Mouse (Mus musculus) thymus, postnatal 10 days (tissue): ENCODE measurements around the gene Nefh.
A peak's percentile ranks its signal among the peaks of the same experiment; 100 is the strongest.

Source experiments
- DNase-seq, 2 experiments: peaks; one replicate each; pipeline ENCODE4 v3.0.0; 2021; ENCODE audit warnings: low spot score in 2 of 2

Gene Nefh

DNA sequence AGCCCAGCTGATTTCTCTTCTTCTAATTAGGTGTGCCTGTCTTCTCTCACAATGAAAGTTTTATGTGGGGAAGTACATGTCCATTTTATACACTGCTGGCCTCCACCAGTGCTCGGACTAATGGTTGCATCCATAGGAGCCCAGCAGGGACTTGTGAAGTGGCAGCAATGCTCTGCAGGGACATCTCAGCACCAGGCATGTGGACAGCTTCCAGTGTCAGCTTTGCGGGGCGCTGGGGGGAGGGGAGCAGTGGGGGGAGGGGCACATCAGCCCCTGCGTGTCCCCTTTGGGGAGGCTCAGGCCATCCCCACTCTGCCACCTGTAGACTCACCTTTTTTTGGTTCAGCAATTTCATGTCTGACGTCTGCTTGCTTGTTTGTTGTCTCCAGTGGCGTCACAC, 5.5 kb upstream of the Nefh start:
- no peak for DNase-seq

DNA sequence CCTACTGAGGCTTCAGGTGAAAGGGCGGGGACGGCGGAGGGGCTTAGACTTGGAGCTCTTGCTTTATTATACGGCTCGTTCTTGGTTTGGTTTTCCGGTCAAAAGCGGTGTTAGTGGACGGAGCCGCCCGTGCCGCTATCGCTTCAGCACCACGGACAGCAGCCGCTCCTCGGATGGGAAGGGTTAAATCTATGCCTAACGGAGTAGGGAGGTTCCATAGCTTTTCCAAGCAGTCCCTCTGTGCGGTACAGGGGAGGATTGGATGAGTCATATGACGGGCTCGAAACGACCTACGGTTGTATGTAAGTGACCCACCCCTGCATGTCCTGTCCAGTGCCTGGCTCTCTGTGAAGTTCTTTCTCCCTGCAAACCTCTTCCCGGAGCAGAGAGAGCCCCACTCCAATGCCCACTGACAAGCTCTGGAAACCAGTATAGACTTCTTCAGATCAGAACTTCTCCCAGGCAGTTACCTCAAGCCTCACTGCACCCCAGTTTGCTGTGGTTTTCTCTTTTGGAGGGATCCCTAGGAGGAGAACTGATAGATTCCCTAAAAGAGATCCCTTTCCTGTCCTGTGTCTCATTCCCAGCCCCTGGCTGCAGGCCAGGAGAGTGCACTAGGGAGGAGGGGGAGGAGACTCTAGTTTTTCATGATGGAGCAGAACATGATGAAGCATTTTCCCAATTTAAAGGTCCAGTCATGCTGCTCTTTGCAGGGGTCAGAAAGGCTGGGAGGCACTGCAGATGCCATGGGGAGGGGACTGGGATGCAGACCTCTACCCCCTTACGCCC, 1.6 kb upstream of the Nefh start:
- DNase-seq = peak in 1 of 2 experiments; percentile 46

DNA sequence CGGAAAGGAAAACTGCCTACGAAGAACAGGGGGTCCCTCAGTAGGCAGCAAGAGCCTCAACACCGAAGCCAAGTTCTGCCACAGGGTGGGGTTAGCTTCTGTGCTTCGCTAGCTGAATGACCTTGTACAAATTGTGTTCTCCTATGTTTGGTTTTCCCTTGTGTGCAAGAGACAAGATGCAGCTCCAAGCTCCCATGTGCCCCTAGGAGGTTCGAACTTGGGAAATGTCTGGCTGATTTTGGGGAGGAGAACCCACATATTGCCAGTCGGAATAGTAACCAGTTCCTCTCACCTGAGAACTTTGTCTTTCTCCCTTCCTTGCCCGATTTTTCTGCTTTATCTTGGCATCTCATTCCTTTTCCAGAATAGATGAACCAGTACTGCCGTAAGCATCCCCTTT, 928 bp upstream of the Nefh start:
- DNase-seq = no peak

DNA sequence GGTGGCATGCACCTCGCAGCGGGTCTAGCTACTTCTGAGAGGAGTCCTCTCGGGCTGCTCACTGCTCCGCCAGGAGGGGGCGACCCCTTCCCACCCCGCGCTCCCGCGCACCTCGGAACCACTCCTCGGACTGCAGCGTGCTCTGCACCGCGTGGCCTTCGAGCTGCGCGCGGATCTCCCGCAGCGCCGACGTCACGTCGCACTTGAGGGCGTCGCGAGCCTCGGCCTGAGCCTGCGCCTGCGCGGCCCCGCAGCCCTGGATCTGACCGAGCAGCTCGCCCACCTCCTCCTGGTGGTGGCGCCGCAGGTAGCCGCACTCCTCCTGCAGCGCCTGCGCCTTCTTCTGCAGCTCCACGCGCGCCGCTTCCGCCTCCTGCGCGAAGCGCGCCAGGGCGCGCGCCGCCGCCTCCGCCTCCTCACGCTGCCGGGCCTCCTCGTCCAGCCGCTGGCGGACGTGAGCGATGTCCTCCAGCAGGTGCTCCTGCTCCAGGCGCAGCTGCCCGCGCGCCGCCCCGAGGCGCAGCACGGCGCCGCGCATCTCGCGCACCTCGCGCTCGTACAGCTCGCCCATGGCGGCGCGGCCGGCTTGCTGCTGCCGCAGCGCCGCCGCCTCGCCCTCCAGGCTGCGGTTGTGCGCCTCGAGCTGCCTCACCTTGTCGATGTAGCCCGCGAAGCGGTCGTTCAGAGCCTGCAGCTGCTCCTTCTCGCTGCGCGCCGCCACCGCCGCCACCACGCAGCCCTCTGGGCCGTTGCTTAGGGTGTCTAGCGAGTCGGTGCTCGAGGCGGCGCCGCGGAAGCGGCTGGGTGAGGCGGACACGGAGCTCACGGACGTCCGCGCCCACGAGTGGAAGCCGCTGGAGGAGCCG, 684 bp downstream of the Nefh start:
- DNase-seq = peak; percentile 62 to 74

DNA sequence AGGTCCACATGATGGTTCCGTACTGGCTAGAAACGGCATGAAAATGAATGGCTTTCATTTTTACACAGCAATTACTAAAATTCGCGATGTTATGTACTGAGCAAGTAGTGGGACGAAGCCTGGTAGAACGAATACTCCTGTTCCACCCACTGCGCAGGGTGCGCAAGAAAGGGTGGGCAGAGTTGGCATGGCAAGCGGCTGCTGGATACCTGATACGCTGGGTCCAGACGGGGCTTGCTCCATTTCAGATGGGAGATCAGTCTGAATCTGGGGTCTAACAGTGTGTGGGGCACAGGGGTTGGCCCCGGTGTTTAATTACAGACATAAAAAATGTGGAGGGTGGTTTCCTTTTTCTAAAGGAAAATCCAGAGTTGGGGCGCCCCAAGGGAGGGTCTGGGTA, 1.3 kb downstream of the Nefh start:
- DNase-seq = peak; percentile 3 to 4

DNA sequence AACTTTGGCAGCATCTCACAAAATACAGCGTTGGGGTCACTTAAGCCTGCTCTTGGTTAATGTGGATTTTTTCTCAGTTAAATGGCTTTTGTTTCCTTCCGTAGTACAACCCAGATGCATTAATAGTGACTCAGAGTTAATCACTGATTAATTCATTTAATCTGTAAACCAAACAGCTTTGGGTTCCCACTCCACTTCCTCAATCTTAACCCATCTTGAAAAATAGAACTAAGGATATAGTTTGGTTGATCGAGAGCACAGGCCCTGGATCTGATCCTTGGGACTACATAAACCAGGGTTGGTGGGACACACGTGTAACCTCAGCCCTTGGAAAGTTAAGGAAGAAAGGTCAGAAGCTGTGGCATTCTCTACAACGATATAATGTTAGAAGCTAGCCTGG, 11.6 kb downstream of the Nefh start:
- DNase-seq = no peak

DNA sequence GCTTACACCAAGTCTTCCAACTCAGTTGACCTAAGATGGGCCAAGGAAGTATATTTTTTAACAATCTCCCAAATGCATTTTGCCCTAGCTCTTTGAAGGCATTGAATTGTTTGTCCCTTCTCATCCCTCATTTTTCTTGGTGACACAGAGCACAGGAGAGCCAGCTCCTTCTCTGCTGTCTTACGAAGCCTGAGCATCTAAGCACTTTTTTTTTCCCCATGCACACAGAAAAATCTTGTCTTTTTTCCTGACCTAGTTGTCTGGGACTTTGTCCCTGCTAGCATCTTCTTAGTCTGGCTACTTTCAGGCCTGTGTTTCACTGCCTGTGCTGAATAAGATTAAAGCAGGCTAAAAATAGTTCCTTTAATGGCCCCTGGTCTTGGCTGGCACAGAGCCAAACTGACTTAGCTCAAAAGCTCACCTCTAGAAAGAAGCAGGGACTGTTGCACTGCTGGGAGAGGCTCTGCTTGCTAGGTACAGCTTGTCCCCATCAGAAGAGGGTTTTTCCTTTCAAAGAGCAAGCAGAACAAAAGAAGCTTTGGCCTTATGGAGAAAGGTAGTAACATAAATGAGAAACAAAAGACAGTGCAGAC, 16.8 kb downstream of the Nefh start:
- DNase-seq = no peak

DNA sequence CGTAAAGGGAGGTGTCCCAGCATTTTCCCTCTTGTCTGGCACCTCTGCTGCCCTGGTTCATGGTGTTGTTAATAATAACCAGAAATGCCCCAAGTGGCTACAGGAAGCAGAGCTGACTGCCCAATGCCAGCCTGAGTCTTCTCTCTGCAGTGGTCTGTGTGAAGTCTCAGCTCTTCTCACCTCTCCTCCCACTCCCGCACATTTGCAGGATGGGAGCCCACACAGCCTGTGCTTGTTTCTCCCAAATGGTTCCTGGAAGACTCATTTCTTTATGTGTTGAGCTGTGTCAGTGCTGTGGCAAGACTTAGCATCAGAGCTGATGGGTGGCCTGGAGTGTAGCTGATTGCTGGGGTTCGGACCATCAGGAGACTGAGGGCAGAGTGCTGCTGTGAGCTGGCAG, 20.6 kb downstream of the Nefh start:
- no peak for DNase-seq

DNA sequence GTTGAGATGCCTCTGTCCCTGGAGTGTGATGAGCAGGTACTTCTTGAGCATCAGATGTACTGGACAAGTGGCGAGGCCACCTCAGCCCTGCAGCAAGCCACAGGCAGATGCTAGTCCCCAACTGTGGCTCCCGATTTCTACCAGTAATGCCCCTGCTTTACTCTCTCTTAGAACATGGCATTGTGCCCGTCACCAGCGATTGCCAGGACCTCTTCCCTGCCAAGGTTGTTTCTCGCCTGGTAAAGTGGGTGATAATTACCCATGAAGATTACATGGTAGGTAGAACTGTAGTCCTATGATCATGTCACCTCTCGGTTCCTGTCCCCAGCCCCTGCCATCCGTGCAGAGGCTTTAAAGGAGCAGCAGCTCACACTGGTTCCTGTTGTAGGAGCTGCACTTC, 26.1 kb downstream of the Nefh start:
- no peak for DNase-seq

DNA sequence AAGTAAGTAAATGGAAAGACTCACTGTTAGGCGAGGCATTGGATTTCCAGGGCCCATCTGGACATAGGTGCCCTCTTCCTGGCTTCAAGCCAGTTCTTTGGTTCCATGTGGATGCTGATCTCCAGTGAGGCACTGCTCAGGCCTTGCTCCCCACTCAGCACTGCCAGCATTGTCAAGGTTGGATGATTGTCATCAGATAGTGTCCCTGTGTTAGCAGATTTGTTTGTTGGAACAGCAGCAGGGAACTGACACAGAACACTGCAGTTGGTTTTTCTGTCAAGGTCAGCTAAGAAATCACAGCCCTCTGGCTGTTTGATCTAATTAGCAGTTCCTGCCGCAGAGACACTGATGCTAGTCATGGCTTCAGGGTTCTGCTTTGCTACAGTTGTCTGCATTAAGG, 26.6 kb downstream of the Nefh start:
- no peak for DNase-seq

DNA sequence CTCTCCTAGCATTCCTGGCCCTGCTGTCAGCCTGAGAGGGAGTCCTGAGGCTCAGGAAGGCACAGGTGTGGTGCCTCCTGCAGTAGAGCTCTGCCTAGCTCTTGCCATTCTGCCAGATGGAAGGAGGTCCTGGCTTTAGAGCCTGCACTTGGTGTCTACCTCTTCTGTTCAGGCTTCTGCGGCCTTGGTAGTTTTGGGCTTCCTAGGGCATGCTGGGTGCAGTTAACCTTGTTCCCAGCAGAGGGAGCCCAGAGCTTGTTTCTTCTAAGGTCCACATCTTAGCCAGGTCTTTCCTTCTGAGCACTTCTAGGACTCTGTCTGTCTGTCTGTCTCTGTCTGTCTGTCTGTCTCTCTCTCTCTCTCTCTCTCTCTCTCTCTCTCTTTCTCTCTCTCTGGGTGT, 31.8 kb downstream of the Nefh start:
- DNase-seq = peak; percentile 6 to 52

DNA sequence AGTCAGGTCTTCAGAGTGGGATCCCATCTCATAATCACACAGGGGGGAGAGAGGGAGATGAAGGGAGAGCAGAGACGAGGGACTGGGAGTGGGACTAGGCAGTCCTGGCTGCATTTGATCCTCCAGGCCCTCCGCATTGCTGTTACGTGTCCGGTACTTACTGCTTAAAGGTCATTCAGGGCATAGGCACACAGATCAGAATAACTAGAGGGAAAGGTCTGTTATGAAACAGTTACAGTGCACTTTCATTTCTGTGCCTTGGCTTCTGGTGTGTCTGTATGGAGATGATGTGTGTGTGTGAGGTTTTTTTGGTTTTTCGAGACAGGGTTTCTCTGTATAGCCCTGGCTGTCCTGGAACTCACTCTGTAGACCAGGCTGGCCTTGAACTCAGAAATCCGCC, 41.6 kb downstream of the Nefh start:
- no peak for DNase-seq

DNA sequence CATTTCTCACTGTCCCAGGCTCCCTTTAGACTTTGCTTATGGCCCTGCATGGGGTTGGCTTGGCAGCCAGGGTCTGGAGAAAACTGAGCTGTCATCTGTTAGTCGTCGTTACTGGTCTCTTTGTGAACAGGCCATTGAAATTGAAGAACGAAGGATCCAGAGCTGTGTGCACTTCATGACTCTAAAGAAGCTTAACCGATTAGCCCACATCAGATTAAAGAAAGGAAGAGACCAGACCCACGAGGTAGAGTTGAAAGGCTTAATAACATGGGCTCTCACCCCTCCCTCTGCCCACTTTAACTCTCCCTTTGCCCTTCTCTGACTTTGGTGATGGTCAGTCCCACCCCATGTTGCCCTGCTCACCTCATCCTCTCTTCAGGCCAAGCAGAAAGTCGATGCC, 45.9 kb downstream of the Nefh start:
- DNase-seq = no peak

DNA sequence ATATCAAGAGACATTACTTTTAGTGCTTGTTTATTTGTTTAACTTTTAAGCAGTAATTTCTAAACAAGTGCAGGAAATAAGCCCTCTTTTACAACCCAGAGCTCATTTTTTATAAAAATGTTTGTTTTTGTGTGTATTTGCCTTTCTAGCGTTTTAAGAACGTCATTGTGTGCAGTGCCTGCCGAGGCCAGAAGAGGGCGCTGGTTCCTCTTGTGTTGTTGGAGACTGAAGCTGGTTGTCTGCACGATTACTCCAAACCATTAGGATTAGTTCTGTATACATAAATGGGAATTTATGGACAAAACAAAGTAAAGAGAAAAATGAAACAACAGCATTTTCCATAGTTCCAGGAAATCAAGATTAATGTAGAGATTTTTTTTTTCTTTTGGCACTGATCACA, 47.4 kb downstream of the Nefh start:
- no peak for DNase-seq

DNA sequence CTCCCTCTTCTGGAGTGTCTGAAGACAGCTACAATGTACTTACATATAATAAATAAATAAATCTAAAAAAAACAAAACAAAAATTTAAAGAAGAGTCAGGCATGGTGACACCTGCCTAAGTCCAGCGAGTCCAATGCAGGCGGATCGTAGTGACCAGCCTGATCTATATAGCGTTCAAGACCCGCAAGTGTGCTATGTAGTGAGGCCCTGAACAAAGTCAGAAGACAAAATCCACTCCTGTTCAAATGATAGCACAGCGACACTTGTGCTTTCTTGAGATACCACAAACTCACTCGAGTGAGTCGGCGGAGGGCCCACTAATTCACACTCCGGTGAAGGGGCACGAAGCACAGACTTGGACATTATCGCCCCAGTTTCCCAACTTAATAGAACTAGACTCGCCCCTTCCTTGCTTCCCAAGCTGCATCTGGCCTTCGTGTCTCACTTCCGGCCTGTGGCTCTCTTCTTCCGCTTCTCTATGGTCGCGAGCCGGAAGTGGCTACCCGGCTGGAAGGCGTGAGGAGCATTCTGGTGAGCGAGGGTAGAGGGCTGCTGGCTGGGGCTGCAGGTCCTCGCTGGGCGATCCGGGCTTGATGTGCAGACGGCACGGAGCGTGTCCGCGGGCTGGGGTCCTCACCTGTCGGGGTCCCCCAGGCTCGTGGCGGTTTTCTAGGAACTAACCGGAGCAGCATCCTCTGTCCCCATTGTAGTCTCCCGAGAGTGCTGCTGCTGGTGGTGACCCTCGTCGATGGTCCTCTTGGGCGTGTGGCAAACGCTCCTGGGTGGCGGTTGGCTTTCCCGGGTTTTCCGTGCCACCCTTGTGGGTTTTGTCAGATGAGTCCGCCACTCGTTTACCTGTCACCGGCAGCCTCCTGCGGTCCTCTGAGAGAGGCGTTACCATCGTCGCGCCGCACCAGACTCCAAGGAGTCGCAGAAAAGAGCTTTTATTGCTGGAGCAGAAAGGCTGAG, 52.7 kb downstream of the Nefh start, which contains the start of gene Thoc5:
Gene Thoc5 (plus strand): TSS at position 473 of the 969 bp plus-strand sequence.
- DNase-seq = peak; percentile 64 to 71
